Mouse (Mus musculus): Measurements from ENCODE around the gene Kazald1.

GRCm38 (mm10) chr19:45036867-45037266 lies 38.2 kb upstream of the Kazald1 start:
- TF ChIP-seq CTCF (IDR thresholded peaks at IDR 0.05; ENCODE audit: low read depth, low read length): peak; percentile 83
- no peak for TF ChIP-seq POLR2A (IDR thresholded peaks at IDR 0.05; ENCODE audit: insufficient read depth, low read length)
